Comparison of ENCODE assay signal across 8 mouse cellular contexts in genomic region chr12:67222221-67223025, GRCm38 (mm10). TPM values are rescaled to one million over a fixed set of nuclear protein-coding genes. Genes with fewer than 3 reads are reported as not detected.
DNase-seq lines count a peak whose midpoint lies in the region; ATAC-seq and TF ChIP-seq lines count a peak whose summit lies in the region.

Gene Mdga2, minus strand, starts transcription at chr12:67222549.

- DNase-seq in adrenal gland, adult (ENCODE audit: inconsistent age in 2 of 2, low spot score in 1 of 2) = peak; percentile 18 to 37
- DNase-seq in adrenal gland, adult 8-10 months = no peak
- peak; percentile 81 for DNase-seq in brain, embryonic 14.5 days (ENCODE audit: low read depth)
- DNase-seq in heart, postnatal 4 days = peak; percentile 8
- peak; percentile 79 to 81 for DNase-seq in left cerebral cortex, adult 2 months (ENCODE audit: extremely low spot score in 1 of 2, low spot score in 2 of 2)

- no peaks in the 10 kb centered on the region for H3K9me3 ChIP-seq in midbrain, embryonic 15.5 days

- peaks cover 2% of the 10 kb centered on the region; the same call in 1 of the 2 replicates for H3K4me1 ChIP-seq in embryonic fibroblast, embryonic 13.5 days (ENCODE audit: control insufficient read depth, insufficient read depth, low read length)
- H3K4me1 ChIP-seq in midbrain, embryonic 15.5 days = peaks cover 22% of the 10 kb centered on the region

- TF ChIP-seq POLR2A in brain, embryonic 14.5 days (IDR thresholded peaks at IDR 0.05; ENCODE audit: borderline replicate concordance, extremely low read depth, insufficient read depth, insufficient read length, poor library complexity, severe bottlenecking) = no peak
- TF ChIP-seq POLR2A in embryonic fibroblast, embryonic 13.5 days (IDR thresholded peaks at IDR 0.05; ENCODE audit: low read depth, low read length) = no peak

- under 1% methylated on average over 61 of the region's 61 CpGs for WGBS in midbrain, embryonic 15.5 days

- no peaks in the 10 kb centered on the region for H3K27me3 ChIP-seq in midbrain, embryonic 15.5 days (replicated peaks)

- H3K27ac ChIP-seq in embryonic fibroblast, embryonic 13.5 days (ENCODE audit: insufficient read depth, low read length) = no peak within 1 kb of the TSS
- H3K27ac ChIP-seq in left cerebral cortex, adult 2 months = peak within 1 kb of the TSS; percentile 99
- H3K27ac ChIP-seq in midbrain, embryonic 15.5 days = peak within 1 kb of the TSS; percentile 94

- H3K9ac ChIP-seq in midbrain, embryonic 15.5 days = peak within 1 kb of the TSS; percentile 94

- intact Hi-C loops in left cerebral cortex, adult 2 months (cut with DNase I) = loop anchor here (5.0 to 10.0 kb wide), 4 partner anchors 130 to 1818 kb away; no protein-coding TSS in a partner anchor

- no peaks in the 10 kb centered on the region for H3K36me3 ChIP-seq in midbrain, embryonic 15.5 days (replicated peaks)

- TF ChIP-seq CTCF in brain, embryonic 14.5 days (IDR thresholded peaks at IDR 0.05; ENCODE audit: borderline replicate concordance, extremely low read depth, insufficient read depth, insufficient read length) = no peak
- TF ChIP-seq CTCF in embryonic fibroblast, embryonic 13.5 days (IDR thresholded peaks at IDR 0.05; ENCODE audit: borderline replicate concordance, insufficient read depth, low read length) = no peak
- TF ChIP-seq CTCF in left cerebral cortex, adult 2 months (IDR thresholded peaks at IDR 0.05) = no peak; the same call in 1 of the 2 replicates

- peak within 1 kb of the TSS; percentile 49 for H3K4me3 ChIP-seq in embryonic fibroblast, embryonic 13.5 days (ENCODE audit: insufficient read depth, low read length)
- peak within 1 kb of the TSS; percentile 96 for H3K4me3 ChIP-seq in left cerebral cortex, adult 2 months
- H3K4me3 ChIP-seq in midbrain, embryonic 15.5 days = peak within 1 kb of the TSS; percentile 98

- H3K4me2 ChIP-seq in midbrain, embryonic 15.5 days = peak within 1 kb of the TSS; percentile 86

- peak; percentile 75 for ATAC-seq in midbrain, embryonic 15.5 days (replicated peaks)
- ATAC-seq in erythroid progenitor cell, adult 5-6 weeks (replicated peaks; ENCODE audit: low FRiP score, poor library complexity, severe bottlenecking) = no peak

RNA-seq across cellular contexts. Expression of gene Mdga2, which starts in this region (rescaled TPM):
- 1 to 10 TPM; 4.1 to 7.5 (median 5.7) TPM for total RNA-seq in adrenal gland, adult 8-10 months (2022)
- 15.2 and 21.9 TPM in 2 replicates for polyA plus RNA-seq in brain, embryonic 14.5 days (2012; rRNA removed)
- 0.47 and 0.76 TPM in 2 replicates for polyA plus RNA-seq in embryonic fibroblast, embryonic 13.5 days (2011; ENCODE audit: insufficient read length, low read depth, missing spikeins)
- under 1 TPM; 0.74 to 0.83 TPM for total RNA-seq in heart, postnatal 4 days (2021)
- 10 to 100 TPM; 56.1 to 58.6 TPM for total RNA-seq in left cerebral cortex, adult 2 months (2021)
- polyA plus RNA-seq in midbrain, embryonic 15.5 days (2015; fragmentation: Nextera tagmentation; extraction: Ambion mirVana) = 39.2 and 41.2 TPM in 2 replicates
- total RNA-seq in erythroid progenitor cell, adult 5-6 weeks (2015; ENCODE audit: low replicate concordance) = not detected in 2 replicates
- not detected in 2 replicates for total RNA-seq in erythroid progenitor cell, adult 5-6 weeks (2017; ENCODE audit: low replicate concordance)

Comparison
In these comparisons a context has a peak if more than half of its experiments do, and no peak if none do; other contexts are left out.
1. RNA of gene Mdga2 (total RNA-seq): 56.1 to 58.6 TPM in left cerebral cortex, adult 2 months; 4.1 to 7.5 TPM in adrenal gland, adult 8-10 months, 0.74 to 0.83 TPM in heart, postnatal 4 days and not detected in erythroid progenitor cell, adult 5-6 weeks; every median in the first group is over 4 times any median in the second.
2. Peak in DNase-seq in heart, postnatal 4 days; RNA of the gene not detected or under 1 TPM.
3. Peak in every context shown above with its lines, with median percentiles within 50 percentile points of each other: H3K4me3 ChIP-seq.